Mouse (Mus musculus) midbrain, postnatal 0 days (tissue): ENCODE data around the gene Adora3. TPM values are rescaled to one million over a fixed set of nuclear protein-coding genes. Genes with fewer than 3 reads are reported as not detected.

Experiments
- ATAC-seq: fragments of 200-750 bp; cut with Nextera tagmentation; 2 replicates; pipeline ENCODE4 v1.8.0; 2017; ENCODE audit warnings: moderate number of reproducible peaks, mild to moderate bottlenecking, moderate TSS enrichment, moderate library complexity; ENCODE audit not compliant: low FRiP score
- DNase-seq: peaks from one replicate; pipeline ENCODE4 v3.0.0-alpha.2; 2015; ENCODE audit warnings: low spot score
- H3K27ac ChIP-seq: fragments of 300-500 bp; sonication (generic); 2 replicates; pipeline ENCODE4 v1.5.1; 2014; ENCODE audit warnings: low read depth, mild to moderate bottlenecking, low read length, mixed read lengths
- H3K27me3 ChIP-seq: fragments of 300-500 bp; sonication (generic); 2 replicates; pipeline ENCODE4 v1.6.1; 2014; ENCODE audit warnings: low read length, control low read depth, mixed read lengths; ENCODE audit not compliant: insufficient read depth
- H3K36me3 ChIP-seq: fragments of 300-500 bp; sonication (generic); 2 replicates; pipeline ENCODE4 v1.6.1; 2014; ENCODE audit warnings: low read length, control low read depth, mixed read lengths; ENCODE audit not compliant: insufficient read depth
- H3K4me1 ChIP-seq: fragments of 300-500 bp; sonication (generic); 2 replicates; pipeline ENCODE4 v1.6.1; 2014; ENCODE audit warnings: mild to moderate bottlenecking, control low read depth, antibody characterized with exemption, low read length, mixed read lengths; ENCODE audit not compliant: insufficient read depth
- H3K4me2 ChIP-seq: fragments of 300-500 bp; sonication (generic); 2 replicates; pipeline ENCODE4 v1.6.1; 2014; ENCODE audit warnings: low read depth, mild to moderate bottlenecking, low read length, mixed read lengths; ENCODE audit not compliant: poor library complexity, severe bottlenecking
- H3K4me3 ChIP-seq: fragments of 300-500 bp; sonication (generic); 2 replicates; pipeline ENCODE4 v1.5.1; 2014; ENCODE audit warnings: low read depth, mild to moderate bottlenecking, low read length, moderate library complexity
- H3K9ac ChIP-seq: fragments of 300-500 bp; sonication (generic); replicated peaks from 2 replicates; pipeline ENCODE4 v1.6.1; 2014; ENCODE audit warnings: mild to moderate bottlenecking, low read length, moderate library complexity, mixed read lengths; ENCODE audit not compliant: poor library complexity, severe bottlenecking
- H3K9me3 ChIP-seq: fragments of 300-500 bp; sonication (generic); 2 replicates; pipeline ENCODE4 v1.6.1; 2016; ENCODE audit warnings: low read length, control low read depth
- CTCF ChIP-seq: IDR thresholded peaks from 2 replicates; pipeline ENCODE4 v1.5.1; 2016; ENCODE audit warnings: antibody characterized with exemption, mild to moderate bottlenecking
- WGBS: fragments of 180-500 bp; shearing (Covaris S2); extraction: QIAGEN DNeasy Blood & Tissue Kit; methylation state at CpG from one replicate; pipeline ENCODE4 v1.1.7; 2014; 5-methylcytosine and 5-hydroxymethylcytosine counted together
- polyA plus RNA-seq: library from polyadenylated mRNA; unstranded; fragments of >200 nt; fragmentation: Nextera tagmentation; extraction: Ambion mirVana; gene quantifications from 2 replicates; pipeline ENCODE4 v1.2.1, GENCODE M21; 2015
- total RNA-seq: library from RNA; depleted of rRNA; stranded (reverse); fragments of >200 nt; gene quantifications from 2 replicates; pipeline ENCODE4 v1.2.3, GENCODE M21; 2014

Gene Adora3
- total and polyA plus RNA-seq, 2 experiments from 2014 or later, result 0.30 to 0.77 TPM

DNA sequence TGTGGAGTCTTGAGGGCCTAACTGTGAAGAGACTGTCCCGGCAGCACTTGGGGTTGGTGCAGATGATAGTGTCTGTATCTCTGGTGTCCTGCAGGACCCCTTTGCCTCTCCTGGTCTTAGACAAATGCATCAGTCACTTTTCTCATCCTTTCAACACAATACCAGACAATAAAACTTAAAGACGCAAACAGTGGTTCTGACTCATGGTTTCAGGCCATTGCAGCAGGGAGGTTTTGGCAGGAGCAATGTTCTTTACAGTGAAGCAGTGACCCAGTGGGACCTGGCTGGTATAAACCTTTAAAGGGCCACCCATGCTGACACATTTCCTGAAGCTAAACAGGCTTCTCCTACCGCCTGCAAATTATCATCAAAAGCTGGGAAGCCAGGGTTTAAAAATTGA is 20.5 kb downstream of the Adora3 start:
- no peak for ATAC-seq
- Histone ChIP-seq H3K27ac (no peak overlapping the region), H3K4me3 (no peak overlapping the region), H3K4me2 (no peak overlapping the region), H3K9me3 (no peaks in the 10 kb centered on the region), H3K27me3 (no peaks in the 10 kb centered on the region), H3K9ac (no peak overlapping the region), H3K4me1 (no peaks in the 10 kb centered on the region), H3K36me3 (no peaks in the 10 kb centered on the region)
- WGBS, result 78% methylated on average over 3 of the region's 3 CpGs
- TF ChIP-seq CTCF, result no peak
- no peak for DNase-seq

DNA sequence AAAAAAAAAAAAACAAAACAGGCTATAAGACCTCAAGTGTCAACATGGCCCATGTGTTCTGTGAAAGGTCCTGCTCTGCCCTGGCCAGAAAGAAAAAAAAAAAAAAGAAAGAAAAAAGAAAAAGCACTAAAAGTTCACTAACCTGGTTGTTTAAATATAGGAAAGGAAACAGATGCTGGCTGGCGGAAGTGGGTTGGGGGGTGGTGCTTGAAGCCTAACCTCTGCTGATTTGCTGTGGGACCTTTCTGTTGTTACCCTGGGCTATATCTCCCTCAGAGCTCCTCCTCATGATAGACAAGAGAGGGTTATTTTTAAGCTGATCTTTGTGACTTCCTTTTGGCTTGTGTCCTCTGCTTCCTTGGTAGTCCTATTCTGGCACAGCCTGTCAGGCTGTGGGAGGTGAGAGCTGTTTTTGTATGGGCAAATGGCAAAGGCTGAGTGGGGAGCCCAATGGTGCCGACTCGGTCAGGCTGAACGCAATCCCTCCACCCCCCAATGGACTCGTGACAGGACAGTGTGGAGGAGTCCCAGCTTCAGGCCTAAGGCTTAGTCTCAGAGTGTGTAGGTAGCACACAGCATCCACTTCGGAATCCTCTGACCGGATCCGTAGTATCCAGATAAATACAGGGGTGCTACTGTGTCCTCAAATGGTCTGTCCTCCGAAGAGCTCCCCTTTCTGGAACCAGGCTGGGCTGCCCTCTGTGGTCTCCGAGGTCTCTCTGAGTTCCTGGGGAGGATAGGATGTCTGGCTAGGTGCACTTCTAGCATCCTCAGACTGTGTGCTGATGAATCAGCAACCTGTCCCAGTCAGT is 21.3 kb downstream of the Adora3 start:
- WGBS, result 76% methylated on average over 10 of the region's 10 CpGs
- H3K4me1 ChIP-seq, result no peaks in the 10 kb centered on the region
- H3K27me3 ChIP-seq, result no peaks in the 10 kb centered on the region
- no peaks in the 10 kb centered on the region for H3K36me3 ChIP-seq
- H3K27ac ChIP-seq, result no peak overlapping the region
- no peak overlapping the region for H3K4me2 ChIP-seq
- no peak overlapping the region for H3K9ac ChIP-seq
- H3K4me3 ChIP-seq, result no peak overlapping the region
- ATAC-seq, result no peak
- H3K9me3 ChIP-seq, result no peaks in the 10 kb centered on the region
- DNase-seq, result no peak
- no peak for TF ChIP-seq CTCF

DNA sequence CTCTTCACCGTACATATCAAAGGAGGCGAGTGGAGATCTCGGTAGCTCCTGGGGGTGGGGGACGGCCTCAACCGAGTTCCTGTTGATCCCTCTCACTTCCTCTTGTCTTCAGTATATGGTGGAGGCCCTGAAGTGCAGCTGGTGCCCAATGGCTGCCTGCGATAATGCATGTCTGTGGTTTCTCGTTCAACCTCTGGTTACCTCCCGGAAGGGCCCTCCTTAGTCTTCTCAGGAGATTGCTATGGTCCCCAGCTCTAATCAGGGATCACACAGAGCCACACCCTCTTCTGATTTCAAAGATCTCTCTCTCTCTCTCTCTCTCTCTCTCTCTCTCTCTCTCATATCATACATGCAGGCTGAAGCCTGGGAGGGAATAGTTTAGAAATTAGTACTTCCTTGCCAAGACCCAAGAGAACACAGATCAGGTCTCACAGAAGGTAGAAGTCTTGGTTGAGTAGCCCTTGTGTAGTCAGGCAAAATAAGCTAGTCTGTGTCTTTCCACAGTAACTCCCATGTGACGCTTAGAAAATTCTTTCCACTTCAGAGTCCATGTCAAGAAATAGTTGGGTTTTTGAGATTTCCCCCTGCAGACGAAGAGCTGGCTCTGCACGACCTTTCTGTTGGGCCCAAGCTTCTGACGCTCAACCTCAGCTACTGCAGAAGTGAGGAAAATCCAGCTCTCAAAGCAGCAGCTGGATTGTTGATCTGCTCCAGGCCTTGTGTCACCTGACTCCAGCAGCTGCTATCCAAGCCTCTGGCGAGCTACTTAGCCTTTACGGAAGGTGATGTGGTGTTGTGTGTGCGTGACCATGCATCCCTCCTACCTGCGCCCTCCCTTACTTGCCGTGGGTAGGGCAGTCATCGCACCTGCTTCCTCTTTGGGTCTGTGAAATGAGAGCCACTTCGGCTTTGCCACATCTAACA is 22.2 kb downstream of the Adora3 start:
- DNase-seq (no peak), ATAC-seq (no peak)
- H3K36me3 ChIP-seq, result no peaks in the 10 kb centered on the region
- H3K4me2 ChIP-seq, result no peak overlapping the region
- no peaks in the 10 kb centered on the region for H3K4me1 ChIP-seq
- H3K9me3 ChIP-seq, result no peaks in the 10 kb centered on the region
- no peak for TF ChIP-seq CTCF
- H3K27ac ChIP-seq, result no peak overlapping the region
- H3K27me3 ChIP-seq, result no peaks in the 10 kb centered on the region
- WGBS, result 87% methylated on average over 19 of the region's 19 CpGs
- H3K9ac ChIP-seq, result no peak overlapping the region
- H3K4me3 ChIP-seq, result no peak overlapping the region

DNA sequence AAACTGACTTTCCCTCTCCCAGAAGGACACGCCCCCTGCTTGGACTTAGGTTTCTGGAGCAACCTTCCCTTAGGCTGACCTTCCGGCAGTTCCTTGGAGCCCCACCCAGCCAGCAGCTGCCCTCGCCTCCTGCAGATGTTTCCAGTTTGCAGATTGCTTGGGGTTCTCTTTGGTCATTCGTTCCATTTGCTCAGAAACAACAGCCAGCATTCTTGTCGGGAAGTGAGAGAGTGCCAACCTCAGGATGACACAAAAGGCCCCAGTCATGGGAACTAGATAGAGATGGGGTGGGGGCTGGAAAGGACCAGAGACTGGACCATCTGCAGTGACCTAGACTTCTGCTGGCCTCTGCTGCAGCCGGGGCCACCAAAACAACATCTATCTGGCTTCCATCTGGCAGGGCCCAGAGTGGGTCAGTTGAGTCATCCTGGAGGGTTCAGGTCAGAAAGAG is 23.3 kb downstream of the Adora3 start:
- ATAC-seq (no peak), DNase-seq (no peak)
- 74% methylated on average over 6 of the region's 6 CpGs for WGBS
- Histone ChIP-seq H3K4me3 (no peak overlapping the region), H3K4me1 (no peaks in the 10 kb centered on the region), H3K9ac (no peak overlapping the region), H3K9me3 (no peaks in the 10 kb centered on the region), H3K36me3 (no peaks in the 10 kb centered on the region), H3K4me2 (no peak overlapping the region), H3K27me3 (no peaks in the 10 kb centered on the region), H3K27ac (no peak overlapping the region)
- TF ChIP-seq CTCF, result no peak

DNA sequence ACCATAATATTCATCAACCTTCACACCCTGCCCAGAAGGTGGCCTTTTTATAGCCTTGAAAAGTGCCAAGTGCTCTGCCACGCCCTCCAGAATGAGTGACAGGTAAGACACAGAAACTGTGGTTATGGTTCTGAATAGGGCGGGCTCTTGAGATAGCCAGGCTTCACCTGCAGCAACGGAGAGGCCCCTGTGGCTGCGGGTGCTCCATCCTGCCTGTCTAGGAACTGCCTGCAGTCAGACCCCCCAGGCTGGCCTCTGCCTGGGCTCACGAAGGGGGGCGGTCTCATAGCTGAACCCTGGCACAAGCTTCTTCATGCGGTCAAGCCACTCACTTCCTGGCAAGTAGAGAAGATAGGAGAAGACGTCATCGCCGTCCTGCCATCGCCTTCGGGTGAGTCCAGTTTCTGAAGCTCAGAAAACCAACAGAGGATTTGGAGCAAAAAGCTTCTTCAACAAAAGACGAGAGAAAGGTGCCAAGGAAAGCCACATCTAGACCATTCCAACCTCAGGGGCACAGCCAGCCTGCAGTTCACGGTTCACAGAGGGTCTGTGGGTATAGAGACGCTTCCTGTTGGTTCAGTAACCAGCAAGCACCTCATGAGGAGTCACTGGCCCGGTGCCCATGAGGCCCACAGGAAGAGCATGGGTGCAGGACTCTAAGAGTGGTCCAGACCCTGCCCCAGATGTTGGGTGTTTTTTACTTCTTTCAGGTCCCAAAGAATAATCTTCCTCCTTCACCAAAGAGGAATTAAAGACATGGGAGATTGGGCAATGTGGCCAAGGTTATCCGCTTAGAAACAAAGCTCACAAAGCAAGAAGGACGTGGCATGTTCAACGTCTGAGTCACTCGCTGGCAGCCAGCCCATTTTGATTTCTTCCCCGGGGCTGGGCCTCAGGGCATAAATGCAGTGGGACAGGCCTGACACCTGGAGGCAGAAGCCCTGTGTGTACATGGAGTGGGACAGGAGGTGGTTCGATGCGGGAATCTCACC is 24.2 kb downstream of the Adora3 start:
- 81% methylated on average over 23 of the region's 23 CpGs for WGBS
- Histone ChIP-seq H3K27me3 (no peaks in the 10 kb centered on the region), H3K9ac (no peak overlapping the region), H3K27ac (no peak overlapping the region), H3K9me3 (no peaks in the 10 kb centered on the region), H3K4me1 (no peaks in the 10 kb centered on the region), H3K4me2 (no peak overlapping the region), H3K36me3 (no peaks in the 10 kb centered on the region), H3K4me3 (no peak overlapping the region)
- TF ChIP-seq CTCF, result peak; percentile 57
- no peak for ATAC-seq
- peak; percentile 50 for DNase-seq
